Mouse (Mus musculus): ENCODE data around the gene Cacna1s.

Gene Cacna1s

GRCm38 (mm10) chr1:136051465-136051864, 1.1 kb upstream of the Cacna1s start:
- DNase-seq (ENCODE audit: low spot score in 2 of 2) = peak; percentile 45 to 61

DNA sequence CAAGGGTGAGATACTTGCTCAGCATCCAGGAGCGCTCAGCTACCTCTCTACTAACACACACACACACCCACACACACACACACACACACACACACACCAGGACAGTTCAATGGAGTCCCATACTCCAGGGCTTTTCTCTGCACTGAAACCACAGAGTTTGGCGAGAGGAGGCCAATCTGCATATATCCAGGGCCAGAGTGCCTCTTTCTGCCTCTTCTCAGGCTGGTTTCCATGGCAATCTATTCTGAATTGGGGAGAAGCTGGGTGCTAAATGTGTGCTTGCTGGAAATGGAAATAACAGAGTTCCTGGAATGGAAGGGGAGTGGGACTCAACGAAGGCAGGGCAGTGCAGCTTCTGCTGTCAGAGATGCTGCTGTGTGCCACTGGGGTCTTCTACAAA, 3.2 kb downstream of the Cacna1s start:
- DNase-seq (ENCODE audit: low spot score in 2 of 2) = peak; percentile 42 to 46

- DNase-seq (ENCODE audit: low spot score in 2 of 2) = no peak
Measured at GRCm38 (mm10) chr1:136058594-136058993, 6.0 kb downstream of the Cacna1s start.

DNA sequence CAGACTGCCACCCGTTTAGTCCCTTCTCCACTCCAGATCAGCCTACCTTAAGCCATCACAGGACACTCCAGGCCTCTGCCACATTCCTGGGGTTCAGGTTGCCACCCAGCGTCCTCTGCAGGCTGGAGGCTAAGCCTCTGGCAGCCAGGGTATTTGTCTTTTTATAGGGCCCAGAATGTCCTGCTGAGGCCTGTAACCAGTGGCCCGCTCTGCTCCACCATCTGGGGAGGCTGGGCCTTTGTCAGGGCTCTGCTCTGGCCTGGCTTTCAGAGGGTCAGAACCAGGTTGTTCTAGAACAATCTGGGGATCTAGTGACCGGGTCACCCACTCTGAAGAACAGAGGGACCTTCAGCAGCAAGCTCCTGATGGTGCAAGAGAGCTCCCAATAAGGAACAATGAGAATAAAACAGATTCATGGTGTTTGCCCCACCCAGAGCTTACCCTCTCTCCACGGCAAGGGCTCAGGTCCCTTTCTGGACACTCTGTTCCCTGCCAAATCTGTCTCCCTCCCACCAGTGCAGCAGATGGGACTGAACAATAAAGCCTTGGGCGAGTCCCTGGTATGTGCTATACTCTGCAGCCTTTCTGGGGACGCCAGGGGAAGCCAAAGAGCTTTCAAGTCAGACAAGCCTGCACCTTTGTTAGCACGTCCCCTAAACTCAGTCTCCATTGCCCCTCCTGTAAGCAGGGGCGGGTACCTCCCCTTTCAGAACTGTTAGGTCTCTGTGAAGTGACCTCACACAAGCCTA, 8.7 kb downstream of the Cacna1s start:
- peak; percentile 73 to 83 for DNase-seq (ENCODE audit: low spot score in 2 of 2)

GRCm38 (mm10) chr1:136061790-136062141, 9.2 kb downstream of the Cacna1s start:
- no peak for DNase-seq (ENCODE audit: low spot score in 2 of 2)

GRCm38 (mm10) chr1:136063991-136064390, 11.4 kb downstream of the Cacna1s start:
- DNase-seq (ENCODE audit: low spot score in 2 of 2) = no peak

GRCm38 (mm10) chr1:136066621-136067020, 14.1 kb downstream of the Cacna1s start:
- DNase-seq (ENCODE audit: low spot score in 2 of 2) = no peak

- no peak for DNase-seq (ENCODE audit: low spot score in 2 of 2)
Measured at GRCm38 (mm10) chr1:136067579-136067978, 15.0 kb downstream of the Cacna1s start.

DNA sequence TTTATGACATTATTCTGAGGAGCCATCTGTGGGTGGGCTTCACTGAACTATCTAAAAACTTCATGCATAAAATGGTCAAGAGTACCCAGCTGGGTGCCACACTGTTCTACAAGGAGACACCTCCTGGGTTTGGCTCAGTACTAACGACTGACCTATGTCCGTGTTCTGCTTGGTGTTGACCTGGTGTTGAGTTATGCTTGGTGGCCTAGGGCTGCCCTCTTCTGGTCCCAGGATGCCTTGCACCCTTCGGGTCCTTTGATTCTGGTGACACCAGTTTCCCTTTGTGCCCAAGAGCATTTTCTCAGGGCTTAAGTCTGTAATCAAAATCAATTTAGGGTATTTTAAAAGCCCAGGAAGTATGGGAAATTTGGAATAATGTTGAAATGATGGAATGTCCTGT, 23.5 kb downstream of the Cacna1s start:
- no peak for DNase-seq (ENCODE audit: low spot score in 2 of 2)

DNA sequence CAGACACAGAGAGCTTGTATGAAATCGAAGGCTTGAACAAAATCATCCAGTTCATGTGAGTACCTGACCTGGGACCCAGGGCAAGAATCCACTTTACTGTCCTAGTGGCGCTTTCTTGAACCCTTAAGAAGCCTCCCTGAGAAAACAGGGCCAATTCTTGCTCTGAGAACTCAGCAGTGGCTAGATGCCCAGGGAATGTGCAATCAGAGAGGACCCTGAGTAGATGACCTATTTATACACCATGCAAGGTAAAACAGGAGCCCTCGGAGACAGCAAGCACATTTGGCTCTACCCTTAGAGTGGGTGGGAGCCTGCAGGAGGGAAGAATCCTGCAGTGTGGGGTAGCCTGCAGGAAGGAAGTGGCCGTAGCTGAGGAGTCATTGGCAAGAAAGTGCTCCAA, 25.1 kb downstream of the Cacna1s start:
- DNase-seq (ENCODE audit: low spot score in 2 of 2) = no peak

GRCm38 (mm10) chr1:136081161-136081560, 28.6 kb downstream of the Cacna1s start:
- DNase-seq (ENCODE audit: low spot score in 2 of 2) = no peak

DNA sequence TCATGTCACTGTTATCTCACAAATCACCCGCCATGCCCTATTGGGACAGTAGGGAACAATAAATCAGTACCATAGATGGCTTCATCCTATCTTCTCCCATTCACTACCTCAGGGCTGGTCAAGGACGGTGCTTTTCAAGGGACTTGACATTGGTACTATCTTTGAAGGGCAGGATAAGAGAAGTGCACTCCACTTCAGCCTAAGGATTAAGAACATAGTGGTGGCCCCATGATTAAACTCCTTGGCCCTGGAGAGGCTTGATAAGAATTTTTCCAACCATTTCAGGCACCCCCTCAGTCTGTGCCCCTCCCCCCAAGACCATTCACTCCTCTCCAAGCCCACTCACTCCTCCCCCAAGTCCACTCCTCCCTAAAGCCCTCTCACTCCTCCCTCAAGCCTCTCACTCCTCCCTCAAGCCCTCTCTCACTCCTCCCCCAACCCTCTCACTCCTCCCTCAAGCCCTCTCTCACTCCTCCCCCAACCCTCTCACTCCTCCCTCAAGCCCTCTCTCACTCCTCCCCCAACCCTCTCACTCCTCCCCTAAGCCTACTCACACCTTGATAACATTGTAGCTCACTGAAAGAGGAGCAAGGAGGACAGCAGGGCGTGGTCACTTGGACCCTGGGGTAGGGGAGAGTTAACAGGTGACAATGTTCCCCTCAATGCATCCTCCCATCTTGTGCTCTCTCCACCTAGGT, 33.6 kb downstream of the Cacna1s start:
- no peak for DNase-seq (ENCODE audit: low spot score in 2 of 2)

GRCm38 (mm10) chr1:136089368-136090165, 37.0 kb downstream of the Cacna1s start:
- peak in 1 of 2 experiments; percentile 31 for DNase-seq (ENCODE audit: low spot score in 2 of 2)

DNA sequence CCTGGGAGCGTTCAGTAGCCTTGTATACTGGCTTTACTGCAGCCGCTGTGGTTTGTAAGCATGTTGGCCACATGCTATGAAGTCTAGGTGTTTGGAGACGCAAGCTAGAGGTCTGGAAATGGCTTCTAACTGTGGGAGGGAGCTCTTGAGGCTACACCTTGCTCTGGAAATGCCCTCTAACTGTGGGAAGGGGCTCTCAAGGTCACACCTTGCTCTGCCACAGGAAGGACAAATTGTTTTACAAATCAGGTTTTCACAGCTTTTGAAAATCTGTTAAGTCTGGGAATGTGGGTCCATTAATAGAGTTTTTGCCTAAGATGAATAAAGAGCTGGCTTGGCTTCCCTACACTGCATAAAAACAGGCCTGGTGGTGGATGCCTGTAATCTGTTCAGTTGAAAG, 41.2 kb downstream of the Cacna1s start:
- no peak for DNase-seq (ENCODE audit: low spot score in 2 of 2)

GRCm38 (mm10) chr1:136094807-136095206, 42.3 kb downstream of the Cacna1s start:
- DNase-seq (ENCODE audit: low spot score in 2 of 2) = no peak

- DNase-seq (ENCODE audit: low spot score in 2 of 2) = no peak
Measured at GRCm38 (mm10) chr1:136102094-136102493, 49.5 kb downstream of the Cacna1s start.

GRCm38 (mm10) chr1:136102551-136102950, 50.0 kb downstream of the Cacna1s start:
- DNase-seq (ENCODE audit: low spot score in 2 of 2) = no peak

DNA sequence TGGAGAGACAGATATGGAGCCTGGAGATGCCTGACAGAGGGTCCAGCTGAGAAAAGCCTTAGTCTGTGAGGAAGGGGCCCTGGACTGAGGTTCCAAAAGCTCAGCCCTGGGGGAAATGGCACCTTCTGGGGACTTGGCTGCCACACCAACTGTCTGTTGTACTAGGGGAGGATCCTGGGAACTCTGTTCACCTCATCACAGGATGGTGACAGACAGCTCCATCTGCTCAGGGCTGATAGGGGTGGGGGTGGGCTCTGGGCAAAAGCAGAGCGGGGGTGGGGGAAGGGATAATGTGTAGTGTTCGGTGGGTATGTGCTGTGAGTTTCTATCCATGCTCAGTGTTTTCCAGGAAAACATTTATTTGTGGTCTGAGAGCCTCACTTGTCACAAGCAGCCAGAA, 50.4 kb downstream of the Cacna1s start:
- DNase-seq (ENCODE audit: low spot score in 2 of 2) = no peak

DNA sequence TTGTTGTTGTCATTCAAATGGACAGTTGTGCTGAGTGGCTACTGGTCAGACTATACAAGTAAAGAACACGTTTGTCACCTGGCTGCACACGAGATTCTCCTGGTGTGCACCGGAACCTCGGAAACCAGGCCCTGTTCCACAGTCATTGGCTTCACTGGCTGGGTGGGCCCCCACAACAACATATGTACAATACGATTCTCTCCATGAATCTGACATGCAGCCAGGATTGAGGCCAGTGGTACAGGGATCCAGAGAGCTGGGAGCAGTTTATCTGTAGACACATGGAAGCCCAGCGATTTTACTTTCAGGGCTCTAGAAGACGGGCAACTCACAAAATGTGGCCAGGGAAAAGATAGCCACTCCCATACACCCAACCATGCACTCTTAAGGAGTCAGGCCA, 51.1 kb downstream of the Cacna1s start:
- no peak for DNase-seq (ENCODE audit: low spot score in 2 of 2)

DNA sequence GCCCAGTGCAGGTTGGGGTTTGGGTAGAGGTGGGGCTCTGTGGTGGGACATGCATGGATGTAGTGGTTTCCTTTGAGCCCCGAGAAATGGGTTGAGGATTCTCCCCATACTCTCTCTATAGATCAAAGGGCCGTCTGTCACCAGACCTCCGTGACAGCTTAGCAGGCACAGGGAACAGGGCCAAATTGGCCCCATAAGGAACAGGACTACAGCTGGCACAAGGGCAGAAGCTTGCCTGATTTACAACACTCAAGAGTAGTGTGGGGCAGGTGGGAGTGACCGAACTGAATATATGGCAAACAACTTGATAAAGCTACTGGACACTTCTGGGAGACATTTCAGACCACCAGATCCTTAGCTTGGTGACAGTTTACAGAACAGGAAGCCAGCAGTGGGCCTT, 52.2 kb downstream of the Cacna1s start:
- no peak for DNase-seq (ENCODE audit: low spot score in 2 of 2)

- DNase-seq (ENCODE audit: low spot score in 2 of 2) = no peak
Measured at GRCm38 (mm10) chr1:136109464-136109863, 56.9 kb downstream of the Cacna1s start.

- DNase-seq (ENCODE audit: low spot score in 2 of 2) = peak in 1 of 2 experiments; percentile 64
Measured at GRCm38 (mm10) chr1:136116183-136116582, 63.6 kb downstream of the Cacna1s start.

DNA sequence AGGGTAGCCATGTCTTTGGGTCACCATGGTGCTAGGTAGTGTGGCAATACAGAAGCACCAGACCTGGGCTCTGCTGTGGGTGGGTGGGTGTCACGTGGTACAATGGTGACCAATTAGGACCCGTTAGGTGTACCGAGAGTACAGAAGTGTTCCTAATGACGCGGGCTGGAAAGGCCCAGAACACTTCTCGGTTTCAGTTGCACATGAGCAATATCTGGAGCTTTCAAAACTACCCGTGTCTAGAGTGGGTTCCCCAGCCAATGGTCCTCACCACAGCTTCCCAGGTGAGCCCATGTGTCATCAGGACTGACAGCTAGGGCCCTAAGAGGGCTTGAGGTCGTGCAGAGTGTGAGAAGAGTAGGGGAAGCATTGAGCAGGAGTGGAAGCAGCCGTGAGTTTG, 64.5 kb downstream of the Cacna1s start:
- DNase-seq (ENCODE audit: low spot score in 2 of 2) = no peak

Measured in frontal cortex, postnatal 25 days (tissue).